Mouse (Mus musculus) hindbrain, embryonic 15.5 days (tissue): ENCODE measurements around the gene Astn1. TPM values are rescaled to one million over a fixed set of nuclear protein-coding genes. Genes with fewer than 3 reads are reported as not detected.
A peak's percentile ranks its signal among the peaks of the same experiment; 100 is the strongest.

Source experiments
- ATAC-seq: fragments of 200-750 bp; cut with Nextera tagmentation; 2 replicates; pipeline ENCODE4 v1.8.0; 2017; ENCODE audit warnings: low read depth, moderate number of reproducible peaks, moderate TSS enrichment; ENCODE audit not compliant: low FRiP score
- H3K27ac ChIP-seq: fragments of 300-500 bp; sonication (generic); replicated peaks from 2 replicates; pipeline ENCODE4 v1.5.1; 2015; ENCODE audit warnings: mild to moderate bottlenecking, inconsistent platforms
- H3K27me3 ChIP-seq: fragments of 300-500 bp; sonication (generic); 2 replicates; pipeline ENCODE4 v1.6.1; 2015; ENCODE audit warnings: control low read depth, inconsistent platforms
- H3K36me3 ChIP-seq: fragments of 300-500 bp; sonication (generic); 2 replicates; pipeline ENCODE4 v1.6.1; 2015; ENCODE audit warnings: control low read depth, inconsistent platforms
- H3K4me1 ChIP-seq: fragments of 300-500 bp; sonication (generic); replicated peaks from 2 replicates; pipeline ENCODE4 v1.6.1; 2015; ENCODE audit warnings: control low read depth, inconsistent platforms
- H3K4me2 ChIP-seq: fragments of 300-500 bp; sonication (generic); 2 replicates; pipeline ENCODE4 v1.6.1; 2015; ENCODE audit warnings: moderate library complexity, mild to moderate bottlenecking, inconsistent platforms
- H3K4me3 ChIP-seq: fragments of 300-500 bp; sonication (generic); 2 replicates; pipeline ENCODE4 v1.5.1; 2015; ENCODE audit warnings: mild to moderate bottlenecking, inconsistent platforms
- H3K9ac ChIP-seq: fragments of 300-500 bp; sonication (generic); 2 replicates; pipeline ENCODE4 v1.6.1; 2015; ENCODE audit warnings: inconsistent platforms
- H3K9me3 ChIP-seq: fragments of 300-500 bp; sonication (generic); 2 replicates; pipeline ENCODE4 v1.6.1; 2016; ENCODE audit warnings: control low read depth, inconsistent platforms
- WGBS: fragments of 180-500 bp; shearing (Covaris S2); methylation state at CpG from one replicate; pipeline ENCODE4 v1.1.7; 2015; 5-methylcytosine and 5-hydroxymethylcytosine counted together
- polyA plus RNA-seq: library from polyadenylated mRNA; unstranded; fragments of >200 nt; fragmentation: Nextera tagmentation; extraction: Ambion mirVana; gene quantifications from 2 replicates; pipeline ENCODE4 v1.2.1, GENCODE M21; 2015

Gene Astn1
- polyA plus RNA-seq, 1 experiment from 2014 or later = 40.8 TPM

- ATAC-seq = no peak
- H3K4me1 ChIP-seq = no peaks in the 10 kb centered on the region
- H3K9ac ChIP-seq = no peak overlapping the region
- no peaks in the 10 kb centered on the region for H3K9me3 ChIP-seq
- no peak overlapping the region for H3K4me3 ChIP-seq
- no peak overlapping the region for H3K4me2 ChIP-seq
- H3K27me3 ChIP-seq = no peaks in the 10 kb centered on the region
- no peak overlapping the region for H3K27ac ChIP-seq
- H3K36me3 ChIP-seq = no peaks in the 10 kb centered on the region
These were observed 280.2 kb downstream of the Astn1 start for GRCm38 (mm10) chr1:158642247-158642646.

- Histone ChIP-seq H3K27ac (no peak overlapping the region), H3K27me3 (no peaks in the 10 kb centered on the region), H3K4me2 (no peak overlapping the region), H3K4me3 (no peak overlapping the region), H3K4me1 (0 out of 2 replicates have a peak, but pooled peaks cover 4% of the 10 kb centered on the region), H3K9me3 (no peaks in the 10 kb centered on the region), H3K9ac (no peak overlapping the region), H3K36me3 (peaks cover 3% of the 10 kb centered on the region)
- ATAC-seq = 0 out of 2 replicates have a peak, but pooled peaks have one; percentile 24
- 67% methylated on average over 2 of the region's 2 CpGs for WGBS
These were observed 290.7 kb downstream of the Astn1 start for GRCm38 (mm10) chr1:158652799-158653198.

GRCm38 (mm10) chr1:158653808-158654520 lies 291.9 kb downstream of the Astn1 start:
- peak; percentile 71; the same call in 1 of the 2 replicates for ATAC-seq
- Histone ChIP-seq H3K27me3 (no peaks in the 10 kb centered on the region), H3K4me2 (no peak overlapping the region), H3K9ac (no peak overlapping the region), H3K27ac (peak overlapping the region; percentile 7; the same call in 1 of the 2 replicates), H3K9me3 (no peaks in the 10 kb centered on the region), H3K36me3 (peaks cover 15% of the 10 kb centered on the region), H3K4me1 (0 out of 2 replicates have a peak, but pooled peaks cover 4% of the 10 kb centered on the region), H3K4me3 (no peak overlapping the region)
- WGBS = 25% methylated on average over 4 of the region's 4 CpGs

GRCm38 (mm10) chr1:158654571-158655205 lies 292.6 kb downstream of the Astn1 start:
- no peaks in the 10 kb centered on the region for H3K27me3 ChIP-seq
- no peak overlapping the region for H3K9ac ChIP-seq
- no peaks in the 10 kb centered on the region for H3K9me3 ChIP-seq
- peaks cover 21% of the 10 kb centered on the region for H3K36me3 ChIP-seq
- no peak overlapping the region for H3K4me2 ChIP-seq
- peak; percentile 77 for ATAC-seq
- H3K4me3 ChIP-seq = no peak overlapping the region
- WGBS = 48% methylated on average over 3 of the region's 3 CpGs
- 0 out of 2 replicates have a peak, but pooled peaks cover 4% of the 10 kb centered on the region for H3K4me1 ChIP-seq
- no peak overlapping the region for H3K27ac ChIP-seq

GRCm38 (mm10) chr1:158656986-158657385 lies 294.9 kb downstream of the Astn1 start:
- Histone ChIP-seq H3K36me3 (peaks cover 26% of the 10 kb centered on the region), H3K27ac (no peak overlapping the region), H3K9me3 (no peaks in the 10 kb centered on the region), H3K4me2 (no peak overlapping the region), H3K9ac (no peak overlapping the region), H3K4me3 (no peak overlapping the region), H3K4me1 (0 out of 2 replicates have a peak, but pooled peaks cover 4% of the 10 kb centered on the region), H3K27me3 (no peaks in the 10 kb centered on the region)
- ATAC-seq = no peak
- WGBS = 90% methylated on average over 6 of the region's 6 CpGs

- H3K4me1 ChIP-seq = no peaks in the 10 kb centered on the region
- no peaks in the 10 kb centered on the region for H3K27me3 ChIP-seq
- 88% methylated on average over 3 of the region's 3 CpGs for WGBS
- H3K9me3 ChIP-seq = no peaks in the 10 kb centered on the region
- no peak overlapping the region for H3K4me2 ChIP-seq
- no peak overlapping the region for H3K27ac ChIP-seq
- ATAC-seq = no peak
- H3K36me3 ChIP-seq = peaks cover 34% of the 10 kb centered on the region
- no peak overlapping the region for H3K4me3 ChIP-seq
- H3K9ac ChIP-seq = no peak overlapping the region
These were observed 303.9 kb downstream of the Astn1 start for GRCm38 (mm10) chr1:158666001-158666400.

GRCm38 (mm10) chr1:158669971-158670592 lies 308.0 kb downstream of the Astn1 start:
- H3K36me3 ChIP-seq = peaks cover 37% of the 10 kb centered on the region
- no peak overlapping the region for H3K9ac ChIP-seq
- peak; percentile 86 for ATAC-seq
- H3K4me3 ChIP-seq = no peak overlapping the region
- 46% methylated on average over 3 of the region's 3 CpGs for WGBS
- H3K27me3 ChIP-seq = no peaks in the 10 kb centered on the region
- no peak overlapping the region for H3K27ac ChIP-seq
- H3K9me3 ChIP-seq = no peaks in the 10 kb centered on the region
- no peaks in the 10 kb centered on the region for H3K4me1 ChIP-seq
- no peak overlapping the region for H3K4me2 ChIP-seq

- no peak for ATAC-seq
- Histone ChIP-seq H3K36me3 (peaks cover 41% of the 10 kb centered on the region; the same call in 1 of the 2 replicates), H3K9ac (no peak overlapping the region), H3K27me3 (no peaks in the 10 kb centered on the region), H3K4me1 (no peaks in the 10 kb centered on the region), H3K9me3 (no peaks in the 10 kb centered on the region), H3K4me3 (no peak overlapping the region), H3K27ac (no peak overlapping the region; the same call in 1 of the 2 replicates), H3K4me2 (no peak overlapping the region)
- WGBS = 74% methylated on average over 1 of the region's 1 CpGs
These were observed 325.7 kb downstream of the Astn1 start for GRCm38 (mm10) chr1:158687726-158688125.

GRCm38 (mm10) chr1:158697423-158697822 lies 335.4 kb downstream of the Astn1 start:
- Histone ChIP-seq H3K27ac (no peak overlapping the region), H3K9ac (no peak overlapping the region), H3K36me3 (no peaks in the 10 kb centered on the region), H3K9me3 (no peaks in the 10 kb centered on the region), H3K4me3 (no peak overlapping the region), H3K27me3 (no peaks in the 10 kb centered on the region), H3K4me2 (no peak overlapping the region), H3K4me1 (no peaks in the 10 kb centered on the region)
- no peak for ATAC-seq
- WGBS = 70% methylated on average over 3 of the region's 3 CpGs

- no peaks in the 10 kb centered on the region for H3K27me3 ChIP-seq
- no peak overlapping the region for H3K27ac ChIP-seq
- no peak for ATAC-seq
- no peaks in the 10 kb centered on the region for H3K4me1 ChIP-seq
- 83% methylated on average over 10 of the region's 10 CpGs for WGBS
- H3K4me3 ChIP-seq = no peak overlapping the region
- no peak overlapping the region for H3K4me2 ChIP-seq
- no peaks in the 10 kb centered on the region for H3K9me3 ChIP-seq
- no peak overlapping the region for H3K9ac ChIP-seq
- no peaks in the 10 kb centered on the region for H3K36me3 ChIP-seq
These were observed 335.9 kb downstream of the Astn1 start for GRCm38 (mm10) chr1:158697859-158698569.

- 87% methylated on average over 2 of the region's 2 CpGs for WGBS
- no peaks in the 10 kb centered on the region for H3K4me1 ChIP-seq
- ATAC-seq = no peak
- no peaks in the 10 kb centered on the region for H3K36me3 ChIP-seq
- no peaks in the 10 kb centered on the region for H3K9me3 ChIP-seq
- H3K4me3 ChIP-seq = no peak overlapping the region
- no peaks in the 10 kb centered on the region for H3K27me3 ChIP-seq
- no peak overlapping the region for H3K4me2 ChIP-seq
- no peak overlapping the region for H3K27ac ChIP-seq
- H3K9ac ChIP-seq = no peak overlapping the region
These were observed 337.2 kb downstream of the Astn1 start for GRCm38 (mm10) chr1:158699276-158699675.

- ATAC-seq = no peak
- Histone ChIP-seq H3K9ac (no peak overlapping the region), H3K36me3 (no peaks in the 10 kb centered on the region), H3K9me3 (no peaks in the 10 kb centered on the region), H3K27ac (no peak overlapping the region), H3K4me3 (no peak overlapping the region), H3K27me3 (no peaks in the 10 kb centered on the region), H3K4me2 (no peak overlapping the region), H3K4me1 (no peaks in the 10 kb centered on the region)
- WGBS = 80% methylated on average over 2 of the region's 2 CpGs
These were observed 338.1 kb downstream of the Astn1 start for GRCm38 (mm10) chr1:158700147-158700546.
